Mouse (Mus musculus): Measurements from ENCODE around the gene Olfr152. TPM values are rescaled to one million over a fixed set of nuclear protein-coding genes. Genes with fewer than 3 reads are reported as not detected.

Gene Olfr152
- polyA plus RNA-seq, 2 experiments = not detected

DNA sequence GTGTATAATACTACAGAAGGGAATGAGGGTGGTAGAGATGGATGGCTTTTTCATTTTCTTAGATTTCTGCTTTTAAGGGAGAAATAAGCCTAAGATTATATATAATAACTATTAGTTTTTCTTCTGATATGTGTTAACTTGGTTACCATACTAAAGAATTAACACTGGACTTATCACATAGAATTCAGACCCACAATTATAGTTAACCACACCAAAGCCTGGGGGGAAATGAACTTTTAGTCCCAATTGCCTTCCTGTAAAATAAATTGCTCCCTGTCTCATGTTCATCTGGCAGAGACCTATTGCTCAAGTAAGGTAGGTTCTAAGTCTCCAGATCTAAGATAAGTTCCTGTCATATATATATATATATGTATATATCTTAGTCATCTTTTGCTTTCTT is 21.0 kb downstream of the Olfr152 start, which contains the start of gene Olfr1143:
Gene Olfr1143 (plus strand): TSS at position 301 of the 400 bp plus-strand sequence.
- DNase-seq (ENCODE audit: low read depth in 3 of 3, low spot score in 3 of 3) (no peak), ATAC-seq (ENCODE audit: insufficient read depth) (no peak)
- H3K4me2 ChIP-seq (ENCODE audit: low read depth) = no peak within 1 kb of the TSS
- H3K4me3 ChIP-seq (ENCODE audit: insufficient read depth in 1 of 2, low read depth in 2 of 2, low read length in 2 of 2) = no peak within 1 kb of the TSS
- no peaks in the 10 kb centered on the region for H3K9me3 ChIP-seq (ENCODE audit: control insufficient read depth, low read length)
- H3K4me1 ChIP-seq (replicated peaks; ENCODE audit: control insufficient read depth in 2 of 2, insufficient read depth in 2 of 2, low read length in 1 of 2) = no peaks in the 10 kb centered on the region
- no peak within 1 kb of the TSS for H3K9ac ChIP-seq (replicated peaks)
- no peak for TF ChIP-seq CTCF (IDR thresholded peaks at IDR 0.05; ENCODE audit: low read depth)
- no peak for TF ChIP-seq EP300 (IDR thresholded peaks at IDR 0.05; ENCODE audit: low read depth)
- no peak within 1 kb of the TSS for H3K27ac ChIP-seq
- no peaks in the 10 kb centered on the region for H3K36me3 ChIP-seq (replicated peaks; ENCODE audit: control insufficient read depth, insufficient read depth, low read depth)
- H3K27me3 ChIP-seq (ENCODE audit: control insufficient read depth, insufficient read depth, low read length) = no peaks in the 10 kb centered on the region

GRCm38 (mm10) chr2:87809522-87809921 is 30.2 kb downstream of the Olfr152 start, which contains the start of gene Olfr1145:
Gene Olfr1145, plus strand, starts transcription at chr2:87809822.
- Histone ChIP-seq H3K27ac (no peak within 1 kb of the TSS), H3K27me3 (ENCODE audit: control insufficient read depth, insufficient read depth, low read length) (no peaks in the 10 kb centered on the region), H3K36me3 (replicated peaks; ENCODE audit: control insufficient read depth, insufficient read depth, low read depth) (no peaks in the 10 kb centered on the region), H3K4me2 (ENCODE audit: low read depth) (no peak within 1 kb of the TSS), H3K4me3 (ENCODE audit: insufficient read depth in 1 of 2, low read depth in 2 of 2, low read length in 2 of 2) (no peak within 1 kb of the TSS), H3K9ac (replicated peaks) (no peak within 1 kb of the TSS), H3K9me3 (ENCODE audit: control insufficient read depth, low read length) (no peaks in the 10 kb centered on the region), H3K4me1 (replicated peaks; ENCODE audit: control insufficient read depth in 2 of 2, insufficient read depth in 2 of 2, low read length in 1 of 2) (no peaks in the 10 kb centered on the region)
- DNase-seq (ENCODE audit: low read depth in 3 of 3, low spot score in 3 of 3) = no peak
- no peak for ATAC-seq (ENCODE audit: insufficient read depth)
- TF ChIP-seq CTCF (IDR thresholded peaks at IDR 0.05; ENCODE audit: low read depth) = no peak
- no peak for TF ChIP-seq EP300 (IDR thresholded peaks at IDR 0.05; ENCODE audit: low read depth)
- WGBS (ENCODE audit: insufficient replicate concordance) = 55% methylated on average over 1 of the region's 1 CpGs

DNA sequence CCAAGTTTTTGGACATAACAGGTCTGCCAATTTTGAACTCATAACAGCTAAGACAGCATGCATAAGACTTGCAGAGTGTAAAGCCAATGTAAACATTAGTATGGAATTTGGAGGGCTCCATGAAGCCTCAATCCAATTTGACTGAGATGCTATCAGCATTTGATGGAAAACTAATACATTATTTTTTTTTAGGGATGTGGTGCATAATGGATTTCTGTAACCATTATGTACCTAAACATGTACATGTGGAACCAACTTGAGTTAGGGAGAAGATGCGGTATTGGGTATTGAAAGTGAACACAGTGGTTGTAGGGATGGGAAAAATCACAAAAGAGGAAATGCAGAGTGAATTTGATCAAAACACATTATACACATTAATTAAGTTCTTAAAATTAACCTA is 51.0 kb downstream of the Olfr152 start, which contains the start of gene Olfr1148:
Gene Olfr1148 (plus strand): TSS at position 301 of the 400 bp plus-strand sequence.
- no peak within 1 kb of the TSS for H3K27ac ChIP-seq
- no peak for TF ChIP-seq EP300 (IDR thresholded peaks at IDR 0.05; ENCODE audit: low read depth)
- TF ChIP-seq CTCF (IDR thresholded peaks at IDR 0.05; ENCODE audit: low read depth) = no peak
- H3K36me3 ChIP-seq (replicated peaks; ENCODE audit: control insufficient read depth, insufficient read depth, low read depth) = no peaks in the 10 kb centered on the region
- H3K4me3 ChIP-seq (ENCODE audit: insufficient read depth in 1 of 2, low read depth in 2 of 2, low read length in 2 of 2) = no peak within 1 kb of the TSS
- no peak within 1 kb of the TSS for H3K9ac ChIP-seq (replicated peaks)
- no peak for DNase-seq (ENCODE audit: low read depth in 3 of 3, low spot score in 3 of 3)
- no peaks in the 10 kb centered on the region for H3K27me3 ChIP-seq (ENCODE audit: control insufficient read depth, insufficient read depth, low read length)
- no peak within 1 kb of the TSS for H3K4me2 ChIP-seq (ENCODE audit: low read depth)
- H3K4me1 ChIP-seq (replicated peaks; ENCODE audit: control insufficient read depth in 2 of 2, insufficient read depth in 2 of 2, low read length in 1 of 2) = no peaks in the 10 kb centered on the region
- no peaks in the 10 kb centered on the region for H3K9me3 ChIP-seq (ENCODE audit: control insufficient read depth, low read length)
- ATAC-seq (ENCODE audit: insufficient read depth) = no peak
- 67% methylated on average over 1 of the region's 1 CpGs for WGBS (ENCODE audit: insufficient replicate concordance)

Other genes starting within 250 kb of the Olfr152 start
- not detected in 2 replicates for gene Olfr153, start 247.7 kb upstream of the Olfr152 start, polyA plus RNA-seq (2012; rRNA removed)
- not detected in 2 replicates for gene Olfr153, start 247.7 kb upstream of the Olfr152 start, polyA plus RNA-seq (2014; fragmentation: Nextera tagmentation; extraction: Ambion mirVana)
- gene Olfr1128, start 233.9 kb upstream of the Olfr152 start, polyA plus RNA-seq (2012; rRNA removed) = not detected in 2 replicates
- not detected in 2 replicates for gene Olfr1128, start 233.9 kb upstream of the Olfr152 start, polyA plus RNA-seq (2014; fragmentation: Nextera tagmentation; extraction: Ambion mirVana)
- gene Olfr1129, start 205.6 kb upstream of the Olfr152 start, polyA plus RNA-seq (2012; rRNA removed) = not detected in 2 replicates
- not detected in 2 replicates for gene Olfr1129, start 205.6 kb upstream of the Olfr152 start, polyA plus RNA-seq (2014; fragmentation: Nextera tagmentation; extraction: Ambion mirVana)
- not detected in 2 replicates for gene Olfr1130, start 173.3 kb upstream of the Olfr152 start, polyA plus RNA-seq (2012; rRNA removed)
- not detected in 2 replicates for gene Olfr1130, start 173.3 kb upstream of the Olfr152 start, polyA plus RNA-seq (2014; fragmentation: Nextera tagmentation; extraction: Ambion mirVana)
- not detected in 2 replicates for gene Olfr1131, start 152.4 kb upstream of the Olfr152 start, polyA plus RNA-seq (2012; rRNA removed)
- gene Olfr1131, start 152.4 kb upstream of the Olfr152 start, polyA plus RNA-seq (2014; fragmentation: Nextera tagmentation; extraction: Ambion mirVana) = not detected in 2 replicates
- not detected in 2 replicates for gene Olfr1132, start 141.9 kb upstream of the Olfr152 start, polyA plus RNA-seq (2012; rRNA removed)
- not detected in 2 replicates for gene Olfr1132, start 141.9 kb upstream of the Olfr152 start, polyA plus RNA-seq (2014; fragmentation: Nextera tagmentation; extraction: Ambion mirVana)
- not detected in 2 replicates for gene Olfr1133, start 132.1 kb upstream of the Olfr152 start, polyA plus RNA-seq (2012; rRNA removed)
- gene Olfr1133, start 132.1 kb upstream of the Olfr152 start, polyA plus RNA-seq (2014; fragmentation: Nextera tagmentation; extraction: Ambion mirVana) = not detected in 2 replicates
- gene Olfr1134, start 121.0 kb upstream of the Olfr152 start, polyA plus RNA-seq (2012; rRNA removed) = not detected in 2 replicates
- gene Olfr1134, start 121.0 kb upstream of the Olfr152 start, polyA plus RNA-seq (2014; fragmentation: Nextera tagmentation; extraction: Ambion mirVana) = not detected in 2 replicates
- not detected in 2 replicates for gene Olfr1135, start 105.8 kb upstream of the Olfr152 start, polyA plus RNA-seq (2012; rRNA removed)
- not detected in 2 replicates for gene Olfr1135, start 105.8 kb upstream of the Olfr152 start, polyA plus RNA-seq (2014; fragmentation: Nextera tagmentation; extraction: Ambion mirVana)
- not detected in 2 replicates for gene Olfr1136, start 85.5 kb upstream of the Olfr152 start, polyA plus RNA-seq (2012; rRNA removed)
- gene Olfr1136, start 85.5 kb upstream of the Olfr152 start, polyA plus RNA-seq (2014; fragmentation: Nextera tagmentation; extraction: Ambion mirVana) = not detected in 2 replicates
- gene Olfr1137, start 66.3 kb upstream of the Olfr152 start, polyA plus RNA-seq (2012; rRNA removed) = not detected in 2 replicates
- not detected in 2 replicates for gene Olfr1137, start 66.3 kb upstream of the Olfr152 start, polyA plus RNA-seq (2014; fragmentation: Nextera tagmentation; extraction: Ambion mirVana)
- gene Olfr1138, start 39.5 kb upstream of the Olfr152 start, polyA plus RNA-seq (2012; rRNA removed) = not detected in 2 replicates
- not detected in 2 replicates for gene Olfr1138, start 39.5 kb upstream of the Olfr152 start, polyA plus RNA-seq (2014; fragmentation: Nextera tagmentation; extraction: Ambion mirVana)
- not detected in 2 replicates for gene Olfr1140, start 35.7 kb upstream of the Olfr152 start, polyA plus RNA-seq (2012; rRNA removed)
- gene Olfr1140, start 35.7 kb upstream of the Olfr152 start, polyA plus RNA-seq (2014; fragmentation: Nextera tagmentation; extraction: Ambion mirVana) = not detected in 2 replicates
- gene Olfr1141, start 25.5 kb upstream of the Olfr152 start, polyA plus RNA-seq (2012; rRNA removed) = not detected in 2 replicates
- not detected in 2 replicates for gene Olfr1141, start 25.5 kb upstream of the Olfr152 start, polyA plus RNA-seq (2014; fragmentation: Nextera tagmentation; extraction: Ambion mirVana)
- gene Olfr1143, start 21.1 kb downstream of the Olfr152 start, polyA plus RNA-seq (2012; rRNA removed) = not detected in 2 replicates
- gene Olfr1143, start 21.1 kb downstream of the Olfr152 start, polyA plus RNA-seq (2014; fragmentation: Nextera tagmentation; extraction: Ambion mirVana) = not detected in 2 replicates
- not detected in 2 replicates for gene Olfr1145, start 30.3 kb downstream of the Olfr152 start, polyA plus RNA-seq (2012; rRNA removed)
- not detected in 2 replicates for gene Olfr1145, start 30.3 kb downstream of the Olfr152 start, polyA plus RNA-seq (2014; fragmentation: Nextera tagmentation; extraction: Ambion mirVana)
- not detected in 2 replicates for gene Olfr1148, start 51.0 kb downstream of the Olfr152 start, polyA plus RNA-seq (2012; rRNA removed)
- not detected in 2 replicates for gene Olfr1148, start 51.0 kb downstream of the Olfr152 start, polyA plus RNA-seq (2014; fragmentation: Nextera tagmentation; extraction: Ambion mirVana)
- gene Olfr1150-ps1, start 64.5 kb downstream of the Olfr152 start, polyA plus RNA-seq (2012; rRNA removed) = not detected in 2 replicates
- not detected in 2 replicates for gene Olfr1150-ps1, start 64.5 kb downstream of the Olfr152 start, polyA plus RNA-seq (2014; fragmentation: Nextera tagmentation; extraction: Ambion mirVana)
- gene Olfr1151, start 76.4 kb downstream of the Olfr152 start, polyA plus RNA-seq (2012; rRNA removed) = not detected in 2 replicates
- not detected in 2 replicates for gene Olfr1151, start 76.4 kb downstream of the Olfr152 start, polyA plus RNA-seq (2014; fragmentation: Nextera tagmentation; extraction: Ambion mirVana)
- not detected in 2 replicates for gene Olfr1152, start 87.0 kb downstream of the Olfr152 start, polyA plus RNA-seq (2012; rRNA removed)
- not detected in 2 replicates for gene Olfr1152, start 87.0 kb downstream of the Olfr152 start, polyA plus RNA-seq (2014; fragmentation: Nextera tagmentation; extraction: Ambion mirVana)
- gene Olfr1153, start 115.5 kb downstream of the Olfr152 start, polyA plus RNA-seq (2012; rRNA removed) = not detected in 2 replicates
- gene Olfr1153, start 115.5 kb downstream of the Olfr152 start, polyA plus RNA-seq (2014; fragmentation: Nextera tagmentation; extraction: Ambion mirVana) = not detected in 2 replicates
- gene Olfr1154, start 125.7 kb downstream of the Olfr152 start, polyA plus RNA-seq (2012; rRNA removed) = not detected in 2 replicates
- gene Olfr1154, start 125.7 kb downstream of the Olfr152 start, polyA plus RNA-seq (2014; fragmentation: Nextera tagmentation; extraction: Ambion mirVana) = not detected in 2 replicates
- not detected in 2 replicates for gene Olfr1155, start 165.7 kb downstream of the Olfr152 start, polyA plus RNA-seq (2012; rRNA removed)
- not detected in 2 replicates for gene Olfr1155, start 165.7 kb downstream of the Olfr152 start, polyA plus RNA-seq (2014; fragmentation: Nextera tagmentation; extraction: Ambion mirVana)
- gene Olfr1156, start 173.6 kb downstream of the Olfr152 start, polyA plus RNA-seq (2012; rRNA removed) = not detected in 2 replicates
- gene Olfr1156, start 173.6 kb downstream of the Olfr152 start, polyA plus RNA-seq (2014; fragmentation: Nextera tagmentation; extraction: Ambion mirVana) = not detected in 2 replicates
- not detected in 2 replicates for gene Olfr1157, start 188.8 kb downstream of the Olfr152 start, polyA plus RNA-seq (2012; rRNA removed)
- not detected in 2 replicates for gene Olfr1157, start 188.8 kb downstream of the Olfr152 start, polyA plus RNA-seq (2014; fragmentation: Nextera tagmentation; extraction: Ambion mirVana)
- not detected in 2 replicates for gene Olfr74, start 195.2 kb downstream of the Olfr152 start, polyA plus RNA-seq (2012; rRNA removed)
- gene Olfr74, start 195.2 kb downstream of the Olfr152 start, polyA plus RNA-seq (2014; fragmentation: Nextera tagmentation; extraction: Ambion mirVana) = not detected in 2 replicates
- not detected in 2 replicates for gene Olfr1158, start 210.6 kb downstream of the Olfr152 start, polyA plus RNA-seq (2012; rRNA removed)
- gene Olfr1158, start 210.6 kb downstream of the Olfr152 start, polyA plus RNA-seq (2014; fragmentation: Nextera tagmentation; extraction: Ambion mirVana) = not detected in 2 replicates
- gene Olfr1160, start 228.8 kb downstream of the Olfr152 start, polyA plus RNA-seq (2012; rRNA removed) = not detected in 2 replicates
- gene Olfr1160, start 228.8 kb downstream of the Olfr152 start, polyA plus RNA-seq (2014; fragmentation: Nextera tagmentation; extraction: Ambion mirVana) = not detected in 2 replicates
- not detected in 2 replicates for gene Olfr1161, start 243.3 kb downstream of the Olfr152 start, polyA plus RNA-seq (2012; rRNA removed)
- not detected in 2 replicates for gene Olfr1161, start 243.3 kb downstream of the Olfr152 start, polyA plus RNA-seq (2014; fragmentation: Nextera tagmentation; extraction: Ambion mirVana)